Mouse (Mus musculus): ENCODE measurements around the gene Zfp580.
"Not testable (repeated sequence)": the region's sequence is repeated elsewhere in the genome, so short reads cannot be mapped to it uniquely, and the experiment has no call there.

Gene Zfp580

GRCm38 (mm10) chr7:5051193-5052192, at the start of gene Zfp580:
Gene Zfp580, plus strand, starts transcription at chr7:5051538.
- Histone ChIP-seq H3K9me3 (ENCODE audit: low read length) (no peaks in the 10 kb centered on the region), H3K36me3 (ENCODE audit: insufficient read depth, low read length) (no peaks in the 10 kb centered on the region), H3K4me1 (replicated peaks; ENCODE audit: low read depth, low read length) (peaks cover 53% of the 10 kb centered on the region), H3K27me3 (ENCODE audit: insufficient read depth, low read length) (peaks cover 56% of the 10 kb centered on the region), H3K4me3 (replicated peaks; ENCODE audit: low read length) (peak within 1 kb of the TSS; percentile 90)
- TF ChIP-seq CTCF (conservative IDR thresholded peaks at IDR 0.05; ENCODE audit: low read length) (no peak), NANOG (IDR thresholded peaks at IDR 0.05; ENCODE audit: borderline replicate concordance, low read length) (no peak), POU5F1 (IDR thresholded peaks at IDR 0.05; ENCODE audit: borderline replicate concordance, low read length) (no peak)

- not testable (repeated sequence) for H3K4me3 ChIP-seq (replicated peaks; ENCODE audit: low read length)
- H3K36me3 ChIP-seq (ENCODE audit: insufficient read depth, low read length): peaks cover 22% of the 10 kb centered on the region
- H3K4me1 ChIP-seq (replicated peaks; ENCODE audit: low read depth, low read length): peaks cover 28% of the 10 kb centered on the region
- H3K9me3 ChIP-seq (ENCODE audit: low read length): peaks cover 23% of the 10 kb centered on the region
- H3K27me3 ChIP-seq (ENCODE audit: insufficient read depth, low read length): peaks cover 13% of the 10 kb centered on the region; the same call in 1 of the 2 replicates
Measured at GRCm38 (mm10) chr7:5002876-5003275, 48.5 kb upstream of the Zfp580 start.

DNA sequence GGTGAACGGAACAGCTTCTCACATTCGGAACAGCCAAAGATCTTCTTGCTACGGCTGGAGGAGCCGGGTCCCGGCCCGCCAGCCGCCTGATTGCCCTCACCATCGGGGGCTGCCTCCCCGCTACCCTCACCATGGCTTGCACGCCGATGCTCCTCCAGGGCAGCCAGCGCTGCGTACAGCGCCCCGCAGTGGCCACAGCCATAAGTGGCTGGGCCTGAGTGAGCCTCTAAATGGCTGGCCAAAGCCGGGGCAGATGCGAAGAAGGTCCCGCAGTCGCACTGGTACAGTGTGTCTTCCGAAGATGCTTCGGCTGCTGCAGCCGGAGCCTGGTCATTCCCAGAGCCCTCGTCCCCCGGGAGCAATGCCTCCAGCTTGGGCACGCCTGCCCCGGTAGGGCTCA, 43.1 kb upstream of the Zfp580 start:
- peaks cover 10% of the 10 kb centered on the region; the same call in 1 of the 2 replicates for H3K9me3 ChIP-seq (ENCODE audit: low read length)
- TF ChIP-seq CTCF (conservative IDR thresholded peaks at IDR 0.05; ENCODE audit: low read length) (peak; percentile 58), POU5F1 (IDR thresholded peaks at IDR 0.05; ENCODE audit: borderline replicate concordance, low read length) (no peak)
- H3K4me1 ChIP-seq (replicated peaks; ENCODE audit: low read depth, low read length): peaks cover 67% of the 10 kb centered on the region
- peaks cover 4% of the 10 kb centered on the region; the same call in 1 of the 2 replicates for H3K27me3 ChIP-seq (ENCODE audit: insufficient read depth, low read length)
- peaks cover 71% of the 10 kb centered on the region for H3K36me3 ChIP-seq (ENCODE audit: insufficient read depth, low read length)
- H3K4me3 ChIP-seq (replicated peaks; ENCODE audit: low read length): peak overlapping the region; percentile 79

DNA sequence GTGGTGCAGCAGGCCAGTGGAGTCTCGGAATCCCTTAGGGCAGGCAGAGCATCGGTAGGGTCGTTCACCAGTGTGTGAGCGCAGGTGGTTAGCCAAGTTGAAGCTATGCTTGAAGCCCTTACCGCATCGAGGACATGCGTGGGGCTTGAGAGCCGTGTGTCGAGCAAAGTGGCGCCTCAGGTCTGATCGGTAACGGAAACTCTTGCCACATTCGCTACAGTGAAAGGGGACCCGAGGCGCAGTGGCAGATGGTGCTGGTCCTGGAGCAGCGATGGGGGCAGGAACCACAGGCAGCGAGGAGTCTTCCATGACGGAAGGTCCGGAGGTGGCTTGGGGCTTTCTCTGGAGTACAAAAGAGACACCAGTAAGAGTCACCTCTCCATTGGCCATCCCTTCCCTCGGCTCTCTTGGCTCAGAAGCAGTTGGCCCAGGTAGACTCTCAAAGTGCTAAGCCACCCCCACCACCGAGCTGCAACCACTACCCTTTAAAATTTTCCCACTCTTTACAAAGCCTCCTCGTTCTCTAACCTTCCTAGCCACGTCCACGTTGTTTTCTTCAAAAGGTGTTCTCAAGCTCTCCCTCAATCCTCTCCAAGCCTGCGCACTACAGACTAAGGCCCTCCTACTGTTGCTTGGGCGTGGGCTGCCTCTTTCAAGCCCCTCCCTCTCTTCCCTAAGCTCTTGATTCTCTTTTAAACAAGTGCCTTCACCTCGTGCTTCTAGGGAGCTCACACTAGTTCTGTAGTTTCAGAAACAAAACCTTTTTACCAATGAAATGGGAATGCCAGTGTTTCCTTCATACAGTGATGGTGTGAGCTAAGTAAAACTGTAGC, 38.4 kb upstream of the Zfp580 start:
- H3K36me3 ChIP-seq (ENCODE audit: insufficient read depth, low read length): peaks cover 49% of the 10 kb centered on the region
- H3K9me3 ChIP-seq (ENCODE audit: low read length): peaks cover 5% of the 10 kb centered on the region
- peaks cover 67% of the 10 kb centered on the region for H3K4me1 ChIP-seq (replicated peaks; ENCODE audit: low read depth, low read length)
- TF ChIP-seq POU5F1 (IDR thresholded peaks at IDR 0.05; ENCODE audit: borderline replicate concordance, low read length) (no peak), NANOG (IDR thresholded peaks at IDR 0.05; ENCODE audit: borderline replicate concordance, low read length) (no peak), CTCF (conservative IDR thresholded peaks at IDR 0.05; ENCODE audit: low read length) (no peak)
- peak overlapping the region; percentile 88 for H3K4me3 ChIP-seq (replicated peaks; ENCODE audit: low read length)
- H3K27me3 ChIP-seq (ENCODE audit: insufficient read depth, low read length): no peaks in the 10 kb centered on the region

DNA sequence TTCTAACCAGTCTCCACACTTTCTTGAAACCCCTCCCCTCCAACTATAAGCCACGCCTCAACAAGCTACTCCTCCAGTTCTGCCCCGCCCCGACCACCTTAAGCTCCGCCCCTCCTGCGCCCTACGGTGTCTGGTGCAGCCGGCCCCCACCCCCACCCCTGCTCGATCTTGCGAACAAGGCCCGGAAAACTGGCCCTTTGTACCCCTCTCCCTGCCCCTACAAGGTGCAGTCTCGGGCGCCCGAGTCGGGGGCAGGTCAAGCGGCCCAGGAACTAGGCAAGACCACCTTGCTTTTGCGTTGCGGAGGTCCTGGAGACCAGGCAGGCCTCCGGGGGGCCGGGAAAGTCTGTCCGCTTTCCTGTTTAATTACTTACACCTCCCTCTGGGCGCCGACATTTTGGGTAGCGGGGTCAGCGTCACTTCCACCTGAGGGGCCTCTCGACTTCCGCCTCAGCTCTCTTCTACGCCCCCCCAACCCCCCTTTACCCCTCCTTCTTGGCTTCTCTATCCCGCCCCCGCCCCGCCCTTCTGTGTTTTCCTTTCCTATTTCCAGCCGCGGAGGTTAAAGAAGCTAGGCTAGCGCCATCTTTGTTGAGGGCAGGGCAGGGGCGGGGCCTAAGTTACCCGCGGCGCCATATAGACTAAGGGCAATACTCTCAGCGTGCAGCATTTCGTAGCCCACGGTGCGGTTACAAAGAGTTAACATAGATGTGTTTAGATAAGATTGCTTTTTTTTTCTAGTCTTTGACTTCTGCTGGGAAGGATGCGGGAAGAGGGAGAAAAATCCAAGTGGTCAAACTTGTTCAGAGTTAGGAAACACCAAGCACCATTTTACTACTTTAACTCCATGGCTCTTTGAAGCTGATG, 36.9 kb upstream of the Zfp580 start, which contains the start of the genes Zfp524 and Fiz1:
Gene Zfp524, plus strand, starts transcription at position 165 of the 867 bp plus-strand sequence.
Gene Fiz1, minus strand, starts transcription at position 447 of the 867 bp plus-strand sequence.
- Histone ChIP-seq H3K9me3 (ENCODE audit: low read length) (peaks cover 5% of the 10 kb centered on the region), H3K27me3 (ENCODE audit: insufficient read depth, low read length) (no peaks in the 10 kb centered on the region), H3K36me3 (ENCODE audit: insufficient read depth, low read length) (peaks cover 36% of the 10 kb centered on the region), H3K4me3 (replicated peaks; ENCODE audit: low read length) (peak within 1 kb of the TSS; percentile 88), H3K4me1 (replicated peaks; ENCODE audit: low read depth, low read length) (peaks cover 68% of the 10 kb centered on the region)
- TF ChIP-seq CTCF (conservative IDR thresholded peaks at IDR 0.05; ENCODE audit: low read length) (no peak), NANOG (IDR thresholded peaks at IDR 0.05; ENCODE audit: borderline replicate concordance, low read length) (no peak), POU5F1 (IDR thresholded peaks at IDR 0.05; ENCODE audit: borderline replicate concordance, low read length) (no peak)

- peaks cover 27% of the 10 kb centered on the region for H3K36me3 ChIP-seq (ENCODE audit: insufficient read depth, low read length)
- peaks cover 5% of the 10 kb centered on the region for H3K9me3 ChIP-seq (ENCODE audit: low read length)
- H3K4me1 ChIP-seq (replicated peaks; ENCODE audit: low read depth, low read length): peaks cover 61% of the 10 kb centered on the region
- TF ChIP-seq NANOG (IDR thresholded peaks at IDR 0.05; ENCODE audit: borderline replicate concordance, low read length) (no peak; the same call in 1 of the 2 replicates), CTCF (conservative IDR thresholded peaks at IDR 0.05; ENCODE audit: low read length) (no peak), POU5F1 (IDR thresholded peaks at IDR 0.05; ENCODE audit: borderline replicate concordance, low read length) (no peak)
- peak within 1 kb of the TSS; percentile 88 for H3K4me3 ChIP-seq (replicated peaks; ENCODE audit: low read length)
- no peaks in the 10 kb centered on the region for H3K27me3 ChIP-seq (ENCODE audit: insufficient read depth, low read length)
Measured at GRCm38 (mm10) chr7:5015118-5016001, 36.0 kb upstream of the Zfp580 start, which contains the start of gene Gm44973. Gene Gm44973, plus strand, starts transcription at chr7:5015496.

GRCm38 (mm10) chr7:5016057-5016456, 35.3 kb upstream of the Zfp580 start:
- peaks cover 58% of the 10 kb centered on the region for H3K4me1 ChIP-seq (replicated peaks; ENCODE audit: low read depth, low read length)
- H3K4me3 ChIP-seq (replicated peaks; ENCODE audit: low read length): peak overlapping the region; percentile 88
- H3K36me3 ChIP-seq (ENCODE audit: insufficient read depth, low read length): peaks cover 20% of the 10 kb centered on the region
- no peak for TF ChIP-seq CTCF (conservative IDR thresholded peaks at IDR 0.05; ENCODE audit: low read length)
- no peak for TF ChIP-seq POU5F1 (IDR thresholded peaks at IDR 0.05; ENCODE audit: borderline replicate concordance, low read length)
- TF ChIP-seq NANOG (IDR thresholded peaks at IDR 0.05; ENCODE audit: borderline replicate concordance, low read length): no peak
- peaks cover 5% of the 10 kb centered on the region for H3K9me3 ChIP-seq (ENCODE audit: low read length)
- no peaks in the 10 kb centered on the region for H3K27me3 ChIP-seq (ENCODE audit: insufficient read depth, low read length)

Data from E14TG2a.4 (cell line).